Mouse (Mus musculus) cerebellum, adult 11-12 months (tissue): Measurements from ENCODE around the gene Hist1h3c.

Experiments used
- DNase-seq: peaks from one replicate; pipeline ENCODE4 v3.0.0; 2022

Gene Hist1h3c

GRCm38 (mm10) chr13:23702220-23702619 is 43.2 kb downstream of the Hist1h3c start:
- DNase-seq = no peak

- DNase-seq = peak; percentile 55
Observed at GRCm38 (mm10) chr13:23700786-23701520, 44.4 kb downstream of the Hist1h3c start.

GRCm38 (mm10) chr13:23699767-23700166 is 45.6 kb downstream of the Hist1h3c start:
- no peak for DNase-seq

GRCm38 (mm10) chr13:23698996-23699395 is 46.4 kb downstream of the Hist1h3c start:
- DNase-seq = no peak

- DNase-seq = peak; percentile 98
Observed at GRCm38 (mm10) chr13:23698300-23698693, 47.1 kb downstream of the Hist1h3c start, which contains the start of gene Hist1h4c. Gene Hist1h4c, minus strand, starts transcription at chr13:23698454.

- no peak for DNase-seq
Observed at GRCm38 (mm10) chr13:23697491-23698299, 47.7 kb downstream of the Hist1h3c start.

- DNase-seq = no peak
Observed at GRCm38 (mm10) chr13:23696061-23696474, 49.3 kb downstream of the Hist1h3c start.

GRCm38 (mm10) chr13:23695514-23695913 is 49.9 kb downstream of the Hist1h3c start, which contains the start of gene Hist1h1t:
Gene Hist1h1t, plus strand, starts transcription at chr13:23695814.
- no peak for DNase-seq
